Mouse (Mus musculus) lung, embryonic 15.5 days (tissue): ENCODE measurements around the gene Gm21915. TPM values are rescaled to one million over a fixed set of nuclear protein-coding genes. Genes with fewer than 3 reads are reported as not detected.

Experiments used
- ATAC-seq: fragments of 200-750 bp; cut with Nextera tagmentation; 2 replicates; pipeline ENCODE4 v1.8.0; 2017; ENCODE audit warnings: moderate number of reproducible peaks, borderline replicate concordance; ENCODE audit not compliant: low FRiP score, low TSS enrichment; ENCODE audit errors: extremely low read depth
- H3K27ac ChIP-seq: fragments of 300-500 bp; sonication (generic); 2 replicates; pipeline ENCODE4 v1.5.1; 2015; ENCODE audit warnings: moderate library complexity, mild to moderate bottlenecking, inconsistent platforms
- H3K27me3 ChIP-seq: fragments of 300-500 bp; sonication (generic); 2 replicates; pipeline ENCODE4 v1.6.1; 2015; ENCODE audit warnings: inconsistent platforms
- H3K36me3 ChIP-seq: fragments of 300-500 bp; sonication (generic); 2 replicates; pipeline ENCODE4 v1.6.1; 2015; ENCODE audit warnings: inconsistent platforms
- H3K4me1 ChIP-seq: fragments of 300-500 bp; sonication (generic); 2 replicates; pipeline ENCODE4 v1.6.1; 2015; ENCODE audit warnings: inconsistent platforms
- H3K4me2 ChIP-seq: fragments of 300-500 bp; sonication (generic); 2 replicates; pipeline ENCODE4 v1.6.1; 2015; ENCODE audit warnings: inconsistent platforms, mild to moderate bottlenecking, moderate library complexity
- H3K4me3 ChIP-seq: fragments of 300-500 bp; sonication (generic); 2 replicates; pipeline ENCODE4 v1.5.1; 2015; ENCODE audit warnings: mild to moderate bottlenecking, inconsistent platforms
- H3K9ac ChIP-seq: fragments of 300-500 bp; sonication (generic); 2 replicates; pipeline ENCODE4 v1.6.1; 2015; ENCODE audit warnings: inconsistent platforms
- H3K9me3 ChIP-seq: fragments of 300-500 bp; sonication (generic); 2 replicates; pipeline ENCODE4 v1.6.1; 2016; ENCODE audit warnings: inconsistent platforms
- WGBS: fragments of 180-500 bp; shearing (Covaris S2); methylation state at CpG from one replicate; pipeline ENCODE4 v1.1.7; 2015; 5-methylcytosine and 5-hydroxymethylcytosine counted together
- polyA plus RNA-seq: library from polyadenylated mRNA; unstranded; fragments of >200 nt; fragmentation: Nextera tagmentation; extraction: Ambion mirVana; gene quantifications from 2 replicates; pipeline ENCODE4 v1.2.1, GENCODE M21; 2015

The Gm21915 gene
- polyA plus RNA-seq, 1 experiment from 2014 or later: not detected

- Histone ChIP-seq H3K9me3 (no peaks in the 10 kb centered on the region), H3K9ac (peak overlapping the region; percentile 40), H3K27me3 (peaks cover 3% of the 10 kb centered on the region; the same call in 1 of the 2 replicates), H3K4me2 (peak overlapping the region; percentile 57), H3K36me3 (no peaks in the 10 kb centered on the region), H3K4me3 (peak overlapping the region; percentile 41), H3K27ac (no peak overlapping the region), H3K4me1 (peaks cover 3% of the 10 kb centered on the region; the same call in 1 of the 2 replicates)
- 35% methylated on average over 8 of the region's 8 CpGs for WGBS
- no peak; the same call in 1 of the 2 replicates for ATAC-seq
Measured at GRCm38 (mm10) chr9:40637705-40638393, 32.6 kb upstream of the Gm21915 start.

GRCm38 (mm10) chr9:40638394-40639049 lies 31.9 kb upstream of the Gm21915 start:
- peak; percentile 63 for ATAC-seq
- no peak overlapping the region for H3K27ac ChIP-seq
- H3K4me3 ChIP-seq: peak overlapping the region; percentile 41
- H3K4me1 ChIP-seq: peaks cover 3% of the 10 kb centered on the region; the same call in 1 of the 2 replicates
- H3K36me3 ChIP-seq: no peaks in the 10 kb centered on the region
- H3K27me3 ChIP-seq: peaks cover 3% of the 10 kb centered on the region; the same call in 1 of the 2 replicates
- peak overlapping the region; percentile 57 for H3K4me2 ChIP-seq
- H3K9ac ChIP-seq: peak overlapping the region; percentile 40
- no peaks in the 10 kb centered on the region for H3K9me3 ChIP-seq
- 5% methylated on average over 14 of the region's 14 CpGs for WGBS

- ATAC-seq: no peak
Measured at GRCm38 (mm10) chr9:40639536-40640187, 30.8 kb upstream of the Gm21915 start.

GRCm38 (mm10) chr9:40641318-40641717 lies 29.1 kb upstream of the Gm21915 start:
- H3K4me1 ChIP-seq: peaks cover 3% of the 10 kb centered on the region; the same call in 1 of the 2 replicates
- no peak overlapping the region for H3K9ac ChIP-seq
- peaks cover 3% of the 10 kb centered on the region; the same call in 1 of the 2 replicates for H3K27me3 ChIP-seq
- no peak overlapping the region for H3K4me3 ChIP-seq
- WGBS: 70% methylated on average over 2 of the region's 2 CpGs
- no peaks in the 10 kb centered on the region for H3K9me3 ChIP-seq
- H3K4me2 ChIP-seq: no peak overlapping the region
- ATAC-seq: no peak
- no peaks in the 10 kb centered on the region for H3K36me3 ChIP-seq
- no peak overlapping the region for H3K27ac ChIP-seq

More at GRCm38 (mm10) chr9:40639536-40640187, 30.8 kb upstream of the Gm21915 start:
- Histone ChIP-seq H3K4me3 (no peak overlapping the region), H3K27ac (no peak overlapping the region), H3K27me3 (peaks cover 3% of the 10 kb centered on the region; the same call in 1 of the 2 replicates), H3K9me3 (no peaks in the 10 kb centered on the region), H3K36me3 (no peaks in the 10 kb centered on the region), H3K9ac (no peak overlapping the region), H3K4me1 (peaks cover 3% of the 10 kb centered on the region; the same call in 1 of the 2 replicates), H3K4me2 (no peak overlapping the region)
- WGBS: 73% methylated on average over 10 of the region's 10 CpGs

- Histone ChIP-seq H3K9me3 (no peaks in the 10 kb centered on the region), H3K4me2 (no peak overlapping the region), H3K4me3 (no peak overlapping the region), H3K4me1 (peaks cover 3% of the 10 kb centered on the region; the same call in 1 of the 2 replicates), H3K27ac (no peak overlapping the region), H3K9ac (no peak overlapping the region), H3K36me3 (no peaks in the 10 kb centered on the region), H3K27me3 (peaks cover 3% of the 10 kb centered on the region; the same call in 1 of the 2 replicates)
- no peak for ATAC-seq
- WGBS: 29% methylated on average over 16 of the region's 16 CpGs
Measured at GRCm38 (mm10) chr9:40642470-40643220, 27.8 kb upstream of the Gm21915 start.

- H3K27ac ChIP-seq: no peak overlapping the region
- no peak overlapping the region for H3K9ac ChIP-seq
- H3K9me3 ChIP-seq: no peaks in the 10 kb centered on the region
- WGBS: 76% methylated on average over 3 of the region's 3 CpGs
- no peak for ATAC-seq
- no peaks in the 10 kb centered on the region for H3K4me1 ChIP-seq
- H3K36me3 ChIP-seq: no peaks in the 10 kb centered on the region
- H3K27me3 ChIP-seq: no peaks in the 10 kb centered on the region
- no peak overlapping the region for H3K4me2 ChIP-seq
- no peak overlapping the region for H3K4me3 ChIP-seq
Measured at GRCm38 (mm10) chr9:40649444-40649843, 21.0 kb upstream of the Gm21915 start.

GRCm38 (mm10) chr9:40649983-40650382 lies 20.4 kb upstream of the Gm21915 start:
- no peaks in the 10 kb centered on the region for H3K9me3 ChIP-seq
- H3K4me3 ChIP-seq: no peak overlapping the region
- H3K4me2 ChIP-seq: no peak overlapping the region
- H3K9ac ChIP-seq: no peak overlapping the region
- H3K27ac ChIP-seq: no peak overlapping the region
- H3K4me1 ChIP-seq: no peaks in the 10 kb centered on the region
- H3K27me3 ChIP-seq: no peaks in the 10 kb centered on the region
- ATAC-seq: no peak
- H3K36me3 ChIP-seq: no peaks in the 10 kb centered on the region
- WGBS: 43% methylated on average over 6 of the region's 6 CpGs

GRCm38 (mm10) chr9:40651239-40651859 lies 19.1 kb upstream of the Gm21915 start:
- Histone ChIP-seq H3K9me3 (no peaks in the 10 kb centered on the region), H3K27ac (no peak overlapping the region), H3K27me3 (no peaks in the 10 kb centered on the region), H3K36me3 (no peaks in the 10 kb centered on the region), H3K4me1 (no peaks in the 10 kb centered on the region), H3K9ac (no peak overlapping the region), H3K4me3 (no peak overlapping the region), H3K4me2 (no peak overlapping the region)
- ATAC-seq: no peak
- WGBS: 79% methylated on average over 4 of the region's 4 CpGs

GRCm38 (mm10) chr9:40652757-40653156 lies 17.7 kb upstream of the Gm21915 start:
- Histone ChIP-seq H3K4me3 (no peak overlapping the region), H3K9me3 (no peaks in the 10 kb centered on the region), H3K4me1 (no peaks in the 10 kb centered on the region), H3K27ac (no peak overlapping the region), H3K4me2 (no peak overlapping the region), H3K9ac (no peak overlapping the region), H3K27me3 (no peaks in the 10 kb centered on the region), H3K36me3 (no peaks in the 10 kb centered on the region)
- no peak for ATAC-seq
- WGBS: 22% methylated on average over 9 of the region's 9 CpGs

- Histone ChIP-seq H3K36me3 (no peaks in the 10 kb centered on the region), H3K9ac (no peak overlapping the region), H3K27me3 (no peaks in the 10 kb centered on the region), H3K4me3 (no peak overlapping the region), H3K4me1 (no peaks in the 10 kb centered on the region), H3K4me2 (no peak overlapping the region), H3K27ac (no peak overlapping the region), H3K9me3 (no peaks in the 10 kb centered on the region)
- 79% methylated on average over 9 of the region's 9 CpGs for WGBS
- ATAC-seq: no peak
Measured at GRCm38 (mm10) chr9:40666190-40666803, 4.1 kb upstream of the Gm21915 start.
